Mouse (Mus musculus): Measurements from ENCODE around the gene Gm11037.

DNA sequence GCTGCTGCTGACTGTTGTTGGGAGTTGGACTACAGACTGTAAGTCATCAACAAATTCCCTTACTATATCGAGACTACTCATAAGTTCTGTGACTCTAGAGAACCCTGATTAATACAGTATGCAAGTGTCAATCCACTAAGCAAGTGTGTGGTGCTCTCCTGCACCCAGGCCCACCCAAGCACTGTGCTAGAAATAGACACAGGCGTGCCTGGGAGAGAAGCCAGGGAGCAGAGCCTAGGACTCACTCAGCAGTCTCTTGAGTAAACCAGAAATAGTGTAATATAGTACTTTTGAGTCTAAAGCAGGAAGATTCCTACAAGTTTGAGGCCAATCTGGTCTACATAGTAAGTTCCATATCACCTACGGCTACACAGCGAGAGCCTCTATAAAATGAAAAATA lies 29.3 kb upstream of the Gm11037 start:
- TF ChIP-seq POLR2A (IDR thresholded peaks at IDR 0.05; ENCODE audit: extremely low read depth, insufficient read depth, low read length) (no peak), CTCF (IDR thresholded peaks at IDR 0.05; ENCODE audit: extremely low read depth, insufficient read depth, low read length) (no peak)
